Mouse (Mus musculus) thymus, postnatal 4 days (tissue): ENCODE data around the gene Sun5.
A peak's percentile ranks its signal among the peaks of the same experiment; 100 is the strongest.
"Not testable (repeated sequence)": the region's sequence is repeated elsewhere in the genome, so short reads cannot be mapped to it uniquely, and the experiment has no call there.

Experiments
- DNase-seq: peaks from one replicate; pipeline ENCODE4 v3.0.0; 2021

Gene Sun5

GRCm38 (mm10) chr2:153870984-153871383, at the start of gene Sun5:
Sun5 (minus strand) TSS chr2:153871084.
- DNase-seq = no peak

DNA sequence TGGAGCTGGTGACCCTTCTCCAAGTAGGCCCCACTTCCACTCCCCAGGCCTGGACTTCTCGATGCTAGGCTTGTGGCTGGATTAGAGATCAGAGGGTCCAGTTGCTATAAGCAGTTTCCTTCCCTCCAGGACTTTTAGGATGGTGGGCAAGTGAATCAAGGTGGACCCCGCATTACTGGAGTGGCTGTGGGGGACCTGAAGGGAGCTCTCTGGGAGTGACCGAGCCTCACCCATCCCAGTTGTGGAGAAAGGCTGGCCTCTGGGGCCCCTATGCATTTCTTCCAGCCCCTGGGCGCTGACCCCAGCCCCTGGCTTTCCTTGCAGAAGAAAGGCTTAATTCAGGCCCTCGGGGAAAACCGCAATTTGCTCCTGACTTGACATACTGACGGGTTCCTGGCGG, 47.0 kb upstream of the Sun5 start, which contains the start of gene Bpifb3:
Bpifb3 (plus strand) TSS at position 301 of the 400 bp plus-strand sequence.
- DNase-seq = no peak

DNA sequence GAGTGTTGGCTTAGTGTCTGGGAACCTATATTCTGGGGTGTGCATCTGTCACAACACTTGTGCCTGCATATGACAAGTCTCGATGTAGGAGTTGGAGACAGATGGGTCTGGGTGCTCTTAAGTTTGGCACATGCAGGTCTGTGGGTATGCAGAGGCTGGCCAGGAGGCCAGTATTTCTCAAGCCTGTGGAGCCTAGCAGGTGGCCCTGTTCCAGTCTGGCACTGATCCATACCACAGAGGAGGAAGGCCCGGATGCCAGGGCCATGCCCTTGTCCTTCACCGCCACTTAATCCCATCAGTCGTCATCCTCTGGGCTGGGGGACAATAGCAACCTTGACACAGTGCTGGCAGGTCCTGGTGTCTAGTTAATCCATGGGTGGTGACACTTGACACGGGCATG, 43.3 kb upstream of the Sun5 start:
- no peak for DNase-seq

DNA sequence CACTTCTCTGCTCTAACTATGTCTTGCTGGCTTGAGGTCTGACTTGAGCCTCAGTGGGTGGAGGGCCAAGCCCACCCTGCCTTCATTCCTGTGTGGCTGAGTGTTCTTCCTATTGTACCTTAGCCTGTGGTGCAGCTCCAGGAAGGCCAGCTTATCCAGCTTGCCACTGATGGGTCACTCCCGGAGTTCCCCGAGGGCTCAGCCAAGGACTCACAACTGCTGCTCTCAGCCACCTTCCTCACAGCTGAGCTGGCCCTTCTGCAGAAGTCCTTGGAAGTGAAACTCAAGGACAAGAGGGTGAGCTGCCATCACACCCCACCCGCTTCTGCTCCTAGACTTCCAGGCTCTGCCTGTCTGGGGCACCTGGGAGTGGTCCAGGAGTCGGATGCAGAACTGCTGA, 35.7 kb upstream of the Sun5 start:
- DNase-seq = no peak

DNA sequence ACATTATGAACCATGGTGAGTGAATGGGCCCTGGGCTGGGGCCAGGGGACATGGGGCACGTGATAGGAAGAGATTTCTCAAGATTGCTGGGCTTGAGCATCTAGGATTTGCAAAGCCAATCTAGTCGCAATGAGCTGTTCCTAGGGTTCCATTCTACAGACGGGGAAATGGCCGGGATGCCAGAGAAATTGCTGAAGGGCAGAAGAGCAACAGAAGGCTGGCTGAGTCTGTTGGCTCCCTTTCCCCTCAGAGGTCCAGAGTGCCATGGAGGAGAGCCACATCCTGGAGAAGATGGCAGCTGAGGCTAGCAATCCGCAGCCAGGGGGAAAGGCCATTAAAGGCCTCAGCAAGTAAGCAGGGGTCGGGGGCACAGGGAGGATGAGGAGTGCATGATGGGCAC, 31.8 kb upstream of the Sun5 start:
- no peak for DNase-seq

- no peak for DNase-seq
These were observed 29.2 kb upstream of the Sun5 start, which contains the start of gene Bpifb6 for GRCm38 (mm10) chr2:153900088-153900487. Bpifb6 (plus strand) TSS chr2:153900388.

- no peak for DNase-seq
These were observed 28.2 kb upstream of the Sun5 start for GRCm38 (mm10) chr2:153899111-153899510.

DNA sequence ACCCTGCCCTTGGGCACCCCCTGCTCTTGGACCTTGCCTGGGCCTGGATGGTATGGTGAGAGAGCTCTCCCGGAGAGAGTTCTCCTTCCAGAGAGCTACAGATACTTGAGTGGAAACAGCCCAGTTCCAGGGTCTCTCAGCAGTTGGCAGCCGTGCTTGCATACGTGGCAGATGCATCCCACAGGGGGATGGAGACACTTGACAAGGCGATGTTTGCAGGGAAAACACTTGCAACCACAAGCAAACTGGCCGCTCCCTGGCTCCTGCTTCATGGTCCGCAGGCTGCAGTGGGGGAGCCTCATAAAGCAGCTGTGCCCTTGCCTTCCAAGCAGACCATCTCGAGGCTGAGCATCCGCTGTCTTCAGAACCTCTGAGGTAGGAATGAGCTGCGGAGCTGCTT, 3.9 kb upstream of the Sun5 start, which contains the start of gene Bpifb2:
Bpifb2 (plus strand) TSS at position 301 of the 400 bp plus-strand sequence.
- no peak for DNase-seq

DNA sequence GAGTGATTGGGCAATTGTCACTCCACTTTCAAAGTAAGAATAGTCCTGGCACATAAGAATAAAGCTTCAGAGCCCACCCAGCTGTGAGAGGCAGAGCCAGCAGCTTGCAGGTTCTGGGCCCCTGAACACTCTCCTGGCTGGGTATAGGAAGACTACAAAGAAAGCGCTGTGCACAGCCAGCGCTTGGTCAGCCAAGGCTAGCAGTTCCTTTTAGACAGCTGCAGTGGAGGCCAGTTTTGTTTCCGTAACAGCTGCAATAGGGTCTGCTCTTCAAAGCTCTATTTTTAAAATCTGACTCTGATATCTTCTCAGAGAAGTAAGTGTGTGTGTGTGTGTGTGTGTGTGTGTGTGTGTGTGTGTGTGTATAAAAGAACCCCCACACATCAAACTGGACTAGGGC, 8.9 kb downstream of the Sun5 start:
- DNase-seq = no peak

GRCm38 (mm10) chr2:153860715-153861114, 10.2 kb downstream of the Sun5 start:
- DNase-seq = no peak

DNA sequence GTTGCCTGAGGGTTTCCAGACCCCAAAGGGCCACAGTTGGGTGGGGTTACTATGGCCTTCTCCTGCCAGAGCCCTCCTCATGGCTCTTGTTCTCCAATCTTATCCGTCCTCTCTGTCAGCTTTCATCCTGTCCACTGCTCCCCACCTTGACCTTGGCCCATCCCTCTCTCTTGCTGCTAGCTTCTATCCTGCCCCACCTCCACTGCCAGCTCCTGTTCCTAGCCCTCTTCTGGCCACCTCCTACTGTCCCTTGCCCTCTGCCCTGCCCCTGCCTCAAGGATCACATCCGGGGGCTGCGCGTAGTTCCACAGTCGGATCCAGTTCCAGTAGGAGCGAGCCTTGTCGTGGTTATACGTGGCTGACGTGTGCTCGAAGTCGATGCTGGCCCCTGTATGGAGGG, 10.6 kb downstream of the Sun5 start:
- DNase-seq = no peak

DNA sequence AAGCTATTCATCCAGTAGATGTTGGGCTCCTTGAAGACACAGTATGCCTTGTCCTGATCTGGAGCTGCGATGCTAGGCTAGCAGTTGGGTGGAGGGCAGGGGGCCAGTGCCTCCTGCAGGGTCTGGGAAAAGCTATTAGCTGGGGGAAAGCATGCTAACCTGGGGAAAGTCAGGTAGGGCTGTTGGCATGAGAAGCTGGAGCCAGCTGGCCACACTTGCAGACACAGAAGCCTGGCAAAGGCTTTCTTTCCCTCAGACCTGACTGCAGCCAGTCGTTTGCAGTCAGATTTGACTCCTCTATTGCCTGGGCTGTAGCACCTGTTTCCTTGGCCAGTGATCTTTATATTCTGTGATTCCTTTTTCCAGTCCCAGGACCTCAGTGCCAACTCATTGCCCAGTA, 11.3 kb downstream of the Sun5 start:
- no peak for DNase-seq

DNA sequence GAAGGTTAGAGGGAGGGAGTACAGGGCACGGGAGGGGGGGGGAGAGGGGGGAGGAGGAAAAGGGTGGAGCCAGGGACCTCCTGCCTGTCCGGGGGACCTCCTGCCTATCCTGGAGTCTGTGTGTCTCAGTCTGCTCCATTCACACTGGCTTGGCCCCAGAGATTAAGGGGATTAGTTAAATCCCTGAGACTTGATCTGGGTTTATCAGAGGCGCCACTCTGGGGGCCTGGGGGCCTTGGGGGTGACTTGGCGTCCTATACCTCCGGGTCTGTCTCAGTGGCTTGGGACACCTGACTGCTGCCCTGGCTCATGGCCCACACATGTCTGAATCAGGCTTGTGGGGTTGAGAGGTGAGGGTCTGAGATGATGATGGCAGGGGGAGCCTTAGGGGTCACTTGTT, 17.3 kb downstream of the Sun5 start:
- DNase-seq = no peak

DNA sequence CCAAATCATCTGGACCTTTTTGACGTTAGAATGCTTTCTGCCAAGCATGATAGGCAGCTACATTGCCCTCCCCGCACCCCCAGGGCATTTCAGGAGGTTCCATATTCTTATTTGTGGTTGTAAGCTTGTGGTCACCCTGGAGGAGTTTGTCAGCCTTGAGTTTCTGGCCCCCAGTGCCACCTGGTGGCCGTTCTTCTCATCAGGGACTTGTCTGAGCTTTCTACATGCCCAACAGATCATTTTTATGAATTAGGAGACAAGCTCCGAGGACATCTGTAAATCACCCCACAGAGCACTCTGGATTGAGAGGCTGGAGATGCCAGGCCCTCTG, 19.9 kb downstream of the Sun5 start:
- DNase-seq = peak; percentile 70

DNA sequence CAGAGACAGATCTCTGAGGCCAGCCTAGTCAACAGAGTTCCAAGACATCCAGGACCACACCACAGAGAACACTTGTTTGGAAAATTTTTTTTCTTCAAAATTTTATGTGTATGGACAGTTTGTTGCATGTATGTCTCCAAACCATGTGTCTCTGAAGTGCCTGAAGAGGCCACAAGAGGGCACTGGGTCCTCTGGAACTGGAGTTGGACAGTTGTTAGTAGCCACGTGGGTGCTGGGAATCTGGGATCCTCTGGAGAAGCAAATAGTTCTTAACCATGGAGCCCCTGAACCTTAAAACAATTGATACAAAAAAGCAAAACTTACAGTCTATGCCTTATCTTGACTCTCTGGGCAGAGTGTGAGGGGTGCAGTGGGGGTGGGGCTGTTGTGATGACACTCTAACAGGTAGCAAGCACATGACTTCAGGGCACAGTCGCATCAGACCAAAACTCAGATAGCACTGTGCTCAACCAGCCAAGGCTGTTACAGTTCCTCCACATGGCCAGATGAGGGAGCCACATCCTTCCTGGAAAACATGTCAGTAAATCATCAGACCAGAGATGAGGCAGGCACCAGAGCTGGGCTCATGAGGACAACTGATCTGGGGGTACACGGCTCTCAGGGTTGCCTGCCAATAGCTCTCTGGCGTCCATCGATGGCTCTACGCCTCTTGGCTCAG, 20.4 kb downstream of the Sun5 start:
- peak; percentile 25 for DNase-seq

DNA sequence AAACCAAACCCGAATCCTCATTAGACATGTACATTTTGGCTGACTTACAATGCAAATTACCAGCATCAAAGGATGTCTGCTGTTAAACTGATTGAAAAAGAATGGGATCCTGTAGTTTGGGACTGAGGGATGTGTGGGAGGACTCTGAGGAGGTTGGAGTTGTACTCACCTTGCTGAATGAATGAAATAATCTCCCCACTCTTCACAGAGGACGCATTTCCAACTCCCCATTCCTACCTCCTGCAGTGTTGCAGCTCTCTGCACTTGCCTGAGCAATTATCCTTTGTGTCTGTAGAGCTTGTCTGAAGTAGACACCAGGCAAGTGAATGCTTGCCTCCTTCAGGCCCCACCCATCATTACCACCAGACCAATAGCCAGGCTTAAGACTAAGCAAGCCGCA, 22.5 kb downstream of the Sun5 start:
- DNase-seq = no peak

DNA sequence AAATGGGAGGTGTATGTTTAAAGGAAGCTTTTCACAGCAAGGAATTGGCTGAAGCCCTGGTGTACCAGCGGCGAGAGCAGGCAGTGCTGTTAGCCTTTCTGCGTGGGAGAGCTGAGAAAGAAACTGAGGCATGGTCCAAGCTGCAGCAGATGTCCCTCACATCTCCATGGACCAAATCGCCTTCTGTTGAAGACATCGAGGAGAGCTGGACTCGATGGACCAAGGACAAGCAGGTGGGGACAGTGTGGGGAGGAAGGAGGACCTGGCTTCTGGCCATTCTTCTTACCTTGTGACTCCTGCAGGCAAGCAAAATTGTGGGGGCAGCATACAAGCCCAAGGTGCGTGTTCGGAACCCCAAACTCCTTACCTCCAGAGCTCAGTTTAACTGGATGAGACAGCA, 28.0 kb downstream of the Sun5 start:
- DNase-seq = no peak

- DNase-seq = no peak
These were observed 37.6 kb downstream of the Sun5 start for GRCm38 (mm10) chr2:153833291-153833690.

- DNase-seq = no peak
These were observed 42.2 kb downstream of the Sun5 start for GRCm38 (mm10) chr2:153828704-153829103.

- DNase-seq = no peak
These were observed 43.6 kb downstream of the Sun5 start for GRCm38 (mm10) chr2:153827171-153827830.

DNA sequence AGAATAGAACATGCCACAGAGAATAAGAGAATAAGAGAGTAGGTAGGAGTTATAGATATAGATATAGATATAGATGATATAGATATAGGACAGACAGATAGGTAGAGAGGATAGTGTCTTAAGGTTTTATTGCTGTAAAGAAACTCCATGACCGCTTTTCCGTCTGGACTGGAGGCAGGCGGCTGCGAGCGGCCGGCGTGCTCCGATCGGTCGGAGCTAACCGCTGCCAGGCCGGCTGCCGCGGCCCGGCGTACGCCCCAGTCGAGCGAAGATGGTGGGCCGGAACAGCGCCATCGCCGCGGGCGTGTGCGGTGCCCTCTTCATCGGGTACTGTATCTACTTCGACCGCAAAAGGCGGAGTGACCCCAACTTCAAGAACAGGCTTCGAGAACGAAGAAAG, 45.0 kb downstream of the Sun5 start:
- not testable (repeated sequence) for DNase-seq

- no peak for DNase-seq
These were observed 46.3 kb downstream of the Sun5 start for GRCm38 (mm10) chr2:153824593-153824992.

- no peak for DNase-seq
These were observed 48.8 kb downstream of the Sun5 start for GRCm38 (mm10) chr2:153822005-153822543.

DNA sequence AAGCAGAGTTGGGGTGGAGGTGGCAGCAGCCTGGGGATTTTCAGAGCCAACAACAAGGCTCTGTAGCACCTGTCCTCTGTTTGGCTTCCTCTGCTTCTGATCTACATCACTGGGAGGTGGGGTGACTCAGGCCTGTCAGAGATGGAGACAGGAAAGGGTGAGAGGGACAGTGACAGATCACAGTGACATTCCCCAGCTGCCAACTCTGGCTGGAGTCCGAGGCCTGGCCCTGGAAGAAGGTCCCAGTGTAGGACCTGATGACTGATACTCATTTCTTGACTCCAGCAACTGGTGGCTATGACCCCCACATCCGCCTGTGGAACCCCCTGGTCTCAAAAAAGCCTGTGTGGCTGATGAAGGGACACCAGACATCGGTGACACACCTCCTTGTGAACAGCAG, 61.0 kb downstream of the Sun5 start:
- DNase-seq = no peak

GRCm38 (mm10) chr2:153808841-153809240, 62.0 kb downstream of the Sun5 start:
- no peak for DNase-seq
